In genomic region chr17:31636942-31637811, GRCm38 (mm10) we compare ENCODE assay signal across 7 mouse cellular contexts. TPM values are rescaled to one million over a fixed set of nuclear protein-coding genes. Genes with fewer than 3 reads are reported as not detected.
DNase-seq lines count a peak whose midpoint lies in the region; ATAC-seq and TF ChIP-seq lines count a peak whose summit lies in the region.

Gene Cbs (minus strand): TSS chr17:31637238.

- WGBS in intestine, embryonic 15.5 days, result 3% methylated on average over 61 of the region's 61 CpGs
- WGBS in limb, embryonic 10.5 days, result 2% methylated on average over 61 of the region's 61 CpGs
- 2% methylated on average over 57 of the region's 61 CpGs for WGBS in midbrain, embryonic 11.5 days
- 2% methylated on average over 61 of the region's 61 CpGs for WGBS in small intestine, adult 2 months

- TF ChIP-seq POLR2A in small intestine, adult 2 months (IDR thresholded peaks at IDR 0.05; ENCODE audit: low read depth, low read length), result no peak; the same call in 1 of the 2 replicates

- H3K9me3 ChIP-seq in intestine, embryonic 15.5 days, result no peaks in the 10 kb centered on the region
- H3K9me3 ChIP-seq in limb, embryonic 10.5 days (replicated peaks), result no peaks in the 10 kb centered on the region
- no peaks in the 10 kb centered on the region for H3K9me3 ChIP-seq in midbrain, embryonic 11.5 days (ENCODE audit: control insufficient read depth, low read length)

- TF ChIP-seq CTCF in small intestine, adult 2 months (IDR thresholded peaks at IDR 0.05; ENCODE audit: extremely low read depth, insufficient read length, insufficient replicate concordance, low read depth, low read length), result no peak

- peak within 1 kb of the TSS; percentile 30; the same call in 1 of the 2 replicates for H3K27ac ChIP-seq in intestine, embryonic 15.5 days
- peak within 1 kb of the TSS; percentile 47 for H3K27ac ChIP-seq in limb, embryonic 10.5 days
- H3K27ac ChIP-seq in midbrain, embryonic 11.5 days (ENCODE audit: low read depth, low read length), result no peak within 1 kb of the TSS
- H3K27ac ChIP-seq in small intestine, adult 2 months (ENCODE audit: insufficient read depth, low read depth, low read length), result no peak within 1 kb of the TSS

- ATAC-seq in intestine, embryonic 15.5 days, result peak; percentile 97
- peak; percentile 89 for ATAC-seq in midbrain, embryonic 11.5 days (ENCODE audit: low FRiP score)

- no peaks in the 10 kb centered on the region for H3K36me3 ChIP-seq in intestine, embryonic 15.5 days
- no peaks in the 10 kb centered on the region for H3K36me3 ChIP-seq in limb, embryonic 10.5 days
- H3K36me3 ChIP-seq in midbrain, embryonic 11.5 days (ENCODE audit: control insufficient read depth, insufficient read depth, low read length), result no peaks in the 10 kb centered on the region
- no peaks in the 10 kb centered on the region for H3K36me3 ChIP-seq in small intestine, adult 2 months (ENCODE audit: control insufficient read depth, insufficient read depth, low read length)

- peak within 1 kb of the TSS; percentile 55 for H3K4me3 ChIP-seq in intestine, embryonic 15.5 days (replicated peaks)
- H3K4me3 ChIP-seq in limb, embryonic 10.5 days, result peak within 1 kb of the TSS; percentile 60
- peak within 1 kb of the TSS; percentile 42 for H3K4me3 ChIP-seq in midbrain, embryonic 11.5 days (ENCODE audit: low read depth, low read length)
- peak within 1 kb of the TSS; percentile 59 for H3K4me3 ChIP-seq in small intestine, adult 2 months (ENCODE audit: low read depth, low read length)

- peak within 1 kb of the TSS; percentile 100 for H3K4me2 ChIP-seq in intestine, embryonic 15.5 days (replicated peaks)
- peak within 1 kb of the TSS; percentile 88 for H3K4me2 ChIP-seq in midbrain, embryonic 11.5 days

- peaks cover 15% of the 10 kb centered on the region for H3K4me1 ChIP-seq in intestine, embryonic 15.5 days (replicated peaks)
- peaks cover 20% of the 10 kb centered on the region for H3K4me1 ChIP-seq in limb, embryonic 10.5 days
- peaks cover 12% of the 10 kb centered on the region for H3K4me1 ChIP-seq in midbrain, embryonic 11.5 days (ENCODE audit: control insufficient read depth, insufficient read depth, low read length)
- peaks cover 7% of the 10 kb centered on the region for H3K4me1 ChIP-seq in small intestine, adult 2 months (ENCODE audit: control insufficient read depth, insufficient read depth, insufficient read length, low read length)

- peak within 1 kb of the TSS; percentile 53 for H3K9ac ChIP-seq in intestine, embryonic 15.5 days
- H3K9ac ChIP-seq in midbrain, embryonic 11.5 days (ENCODE audit: low read length), result peak within 1 kb of the TSS; percentile 54

- peaks cover 18% of the 10 kb centered on the region for H3K27me3 ChIP-seq in intestine, embryonic 15.5 days (replicated peaks)
- H3K27me3 ChIP-seq in limb, embryonic 10.5 days (ENCODE audit: low read depth, poor library complexity, severe bottlenecking), result peaks cover 45% of the 10 kb centered on the region
- H3K27me3 ChIP-seq in midbrain, embryonic 11.5 days (ENCODE audit: control insufficient read depth, insufficient read depth, low read length), result peaks cover 19% of the 10 kb centered on the region
- H3K27me3 ChIP-seq in small intestine, adult 2 months (ENCODE audit: control insufficient read depth, insufficient read depth, low read length), result peaks cover 11% of the 10 kb centered on the region

- DNase-seq in adrenal gland, adult 8-10 months, result peak; percentile 53
- peak; percentile 79 for DNase-seq in embryo, embryonic 10.5 days (ENCODE audit: low spot score)
- DNase-seq in gastrocnemius, postnatal 4 days (ENCODE audit: low spot score in 2 of 2), result peak; percentile 73 to 79
- peak; percentile 83 for DNase-seq in limb, embryonic 10.5 days (ENCODE audit: low spot score)
- peak; percentile 93 for DNase-seq in midbrain, embryonic 11.5 days (ENCODE audit: low spot score, missing footprints)

RNA-seq across cellular contexts. Expression of gene Cbs, which starts in this region (rescaled TPM):
- 1 to 10 TPM; 2.6 to 5.3 (median 3.9) TPM for total RNA-seq in adrenal gland, adult 8-10 months (2022)
- 1 to 10 TPM in 1 of 2 experiments, under 1 TPM in 1; 0.64 to 1.4 TPM for total RNA-seq in gastrocnemius, postnatal 4 days (2021)
- 9.5 and 20.6 TPM in 2 replicates for polyA plus RNA-seq in intestine, embryonic 15.5 days (2015; fragmentation: Nextera tagmentation; extraction: Ambion mirVana)
- 1.9 and 2.3 TPM in 2 replicates for polyA plus RNA-seq in limb, embryonic 10.5 days (2016; fragmentation: Nextera tagmentation; extraction: Ambion mirVana)
- polyA plus RNA-seq in midbrain, embryonic 11.5 days (2014; fragmentation: Nextera tagmentation; extraction: Ambion mirVana), result 0.62 and 1.1 TPM in 2 replicates
- 1.2 and 29.0 TPM in 2 replicates for polyA plus RNA-seq in small intestine, adult 2 months (2012; rRNA removed)

Comparison
In these comparisons a context has a peak if more than half of its experiments do, and no peak if none do; other contexts are left out.
1. H3K27ac ChIP-seq: peak in intestine, embryonic 15.5 days (single experiment) and limb, embryonic 10.5 days (single experiment); none in midbrain, embryonic 11.5 days (single experiment) and small intestine, adult 2 months (single experiment).
2. Peak in every context shown above with its lines, with median percentiles within 50 percentile points of each other: DNase-seq and H3K4me3 ChIP-seq.